Mouse (Mus musculus): ENCODE measurements around the gene Mpl. TPM values are rescaled to one million over a fixed set of nuclear protein-coding genes. Genes with fewer than 3 reads are reported as not detected.

The Mpl gene
- polyA plus RNA-seq, 1 experiment from 2014 or later, result 0.10 TPM

DNA sequence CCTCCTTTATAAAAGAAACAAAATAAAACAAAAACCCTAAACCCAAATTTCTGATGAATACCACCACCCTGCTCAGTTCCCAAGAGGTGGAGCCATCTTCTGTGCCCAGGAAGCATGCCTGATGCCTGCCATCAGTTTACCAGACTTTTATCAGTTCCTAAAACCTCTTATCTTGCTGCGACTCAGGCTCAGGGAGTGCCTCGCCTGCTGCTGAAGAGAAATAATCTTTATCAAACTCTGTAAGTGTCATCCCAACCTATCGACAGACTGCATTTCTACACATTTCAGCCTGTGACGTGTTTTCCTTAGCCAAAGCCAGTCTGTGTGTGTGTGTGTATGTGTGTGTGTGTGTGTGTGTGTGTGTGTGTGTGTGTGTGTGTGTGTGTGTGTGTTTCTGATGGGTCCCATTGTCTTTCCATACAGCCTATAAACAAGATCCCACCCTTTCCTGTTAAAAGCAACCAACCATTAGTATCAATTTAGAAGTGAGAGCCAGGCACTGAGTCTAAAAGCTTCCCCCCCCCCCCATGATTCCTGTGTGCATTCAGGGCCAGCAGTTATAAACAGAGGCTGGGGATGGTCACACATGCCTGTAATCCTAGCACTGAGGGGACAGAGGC lies 32.7 kb downstream of the Mpl start:
- no peak overlapping the region for H3K4me3 ChIP-seq (ENCODE audit: low read depth, low read length)
- no peak overlapping the region for H3K27ac ChIP-seq (ENCODE audit: low read depth, low read length)
- H3K4me2 ChIP-seq (replicated peaks; ENCODE audit: low read depth), result no peak overlapping the region
- no peak for ATAC-seq
- no peak for TF ChIP-seq CTCF (IDR thresholded peaks at IDR 0.05; ENCODE audit: low read depth)
- no peak overlapping the region for H3K9ac ChIP-seq (ENCODE audit: low read depth, low read length)
- 52% methylated on average over 4 of the region's 4 CpGs for WGBS
- H3K36me3 ChIP-seq (ENCODE audit: control insufficient read depth, insufficient read depth), result peaks cover 11% of the 10 kb centered on the region
- no peaks in the 10 kb centered on the region for H3K27me3 ChIP-seq (replicated peaks; ENCODE audit: control insufficient read depth, insufficient read depth, low read length)
- H3K9me3 ChIP-seq (ENCODE audit: control insufficient read depth), result no peaks in the 10 kb centered on the region
- H3K4me1 ChIP-seq (replicated peaks; ENCODE audit: control insufficient read depth, insufficient read depth, low read length), result peaks cover 10% of the 10 kb centered on the region; the same call in 1 of the 2 replicates

DNA sequence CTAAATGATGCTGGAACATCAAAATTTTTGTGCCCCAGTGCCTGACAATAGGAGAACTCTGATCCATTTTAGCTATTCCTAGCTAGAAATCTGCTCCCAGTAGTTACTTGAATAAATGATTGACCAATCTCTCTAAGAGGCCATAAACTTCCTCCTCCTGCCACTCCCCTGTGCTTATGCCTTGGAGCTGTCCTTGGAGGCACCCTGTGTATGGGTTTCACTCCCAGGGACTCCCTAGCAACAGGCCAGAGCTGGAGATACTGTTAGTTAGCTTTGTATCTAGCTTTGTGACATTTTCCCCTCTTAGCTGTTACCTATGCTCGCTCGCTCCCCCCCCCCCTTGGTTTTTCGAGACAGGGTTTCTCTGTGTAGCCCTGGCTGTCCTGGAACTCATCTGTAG lies 35.9 kb downstream of the Mpl start:
- 39% methylated on average over 3 of the region's 3 CpGs for WGBS

DNA sequence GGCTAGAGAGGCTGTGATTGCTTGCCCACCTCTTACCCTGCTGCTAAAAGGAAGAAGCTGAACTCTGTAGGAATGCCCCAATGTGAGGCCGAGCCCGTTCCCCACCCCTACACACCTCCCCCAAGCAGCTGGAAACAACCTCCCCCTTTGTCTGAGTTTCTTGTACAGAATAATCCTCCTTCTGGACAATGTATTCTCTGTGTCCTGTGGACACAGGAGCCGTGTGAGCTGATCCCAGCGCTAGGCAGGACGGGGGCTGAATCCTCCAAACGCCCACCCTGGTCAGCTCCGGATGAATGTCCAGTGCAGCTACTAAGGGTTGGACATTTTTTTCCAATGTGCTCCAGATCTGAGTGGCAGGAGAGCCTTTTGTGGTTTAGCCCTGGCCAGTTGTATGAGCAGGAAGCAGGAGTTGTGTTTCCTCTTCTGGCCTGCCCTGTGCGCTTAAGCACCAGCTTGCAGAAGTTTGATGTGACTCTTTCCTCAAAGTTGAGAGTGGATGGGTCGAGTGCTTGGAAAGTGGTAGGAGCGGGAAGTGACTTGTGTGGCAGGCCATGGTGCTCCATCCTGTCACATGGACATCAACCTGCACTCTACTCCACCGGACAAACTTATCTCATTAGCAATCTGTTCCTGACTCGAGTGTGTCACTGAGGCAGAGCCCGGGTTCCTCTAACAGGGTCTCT lies 40.1 kb downstream of the Mpl start:
- no peak for TF ChIP-seq CTCF (IDR thresholded peaks at IDR 0.05; ENCODE audit: low read depth)
- no peak for ATAC-seq
- no peaks in the 10 kb centered on the region; the same call in 1 of the 2 replicates for H3K4me1 ChIP-seq (replicated peaks; ENCODE audit: control insufficient read depth, insufficient read depth, low read length)
- H3K27ac ChIP-seq (ENCODE audit: low read depth, low read length), result no peak overlapping the region
- H3K4me2 ChIP-seq (replicated peaks; ENCODE audit: low read depth), result no peak overlapping the region
- H3K9ac ChIP-seq (ENCODE audit: low read depth, low read length), result no peak overlapping the region
- no peaks in the 10 kb centered on the region for H3K27me3 ChIP-seq (replicated peaks; ENCODE audit: control insufficient read depth, insufficient read depth, low read length)
- H3K9me3 ChIP-seq (ENCODE audit: control insufficient read depth), result no peaks in the 10 kb centered on the region
- H3K36me3 ChIP-seq (ENCODE audit: control insufficient read depth, insufficient read depth), result peaks cover 74% of the 10 kb centered on the region
- WGBS, result 83% methylated on average over 13 of the region's 13 CpGs
- H3K4me3 ChIP-seq (ENCODE audit: low read depth, low read length), result no peak overlapping the region

More for the DNA sequence above, 35.9 kb downstream of the Mpl start:
- peak; percentile 80 for ATAC-seq
- no peaks in the 10 kb centered on the region; the same call in 1 of the 2 replicates for H3K4me1 ChIP-seq (replicated peaks; ENCODE audit: control insufficient read depth, insufficient read depth, low read length)
- no peak overlapping the region for H3K9ac ChIP-seq (ENCODE audit: low read depth, low read length)
- H3K27me3 ChIP-seq (replicated peaks; ENCODE audit: control insufficient read depth, insufficient read depth, low read length), result no peaks in the 10 kb centered on the region
- H3K4me3 ChIP-seq (ENCODE audit: low read depth, low read length), result no peak overlapping the region
- no peaks in the 10 kb centered on the region for H3K9me3 ChIP-seq (ENCODE audit: control insufficient read depth)
- H3K36me3 ChIP-seq (ENCODE audit: control insufficient read depth, insufficient read depth), result peaks cover 36% of the 10 kb centered on the region
- H3K27ac ChIP-seq (ENCODE audit: low read depth, low read length), result no peak overlapping the region
- TF ChIP-seq CTCF (IDR thresholded peaks at IDR 0.05; ENCODE audit: low read depth), result no peak
- H3K4me2 ChIP-seq (replicated peaks; ENCODE audit: low read depth), result no peak overlapping the region

DNA sequence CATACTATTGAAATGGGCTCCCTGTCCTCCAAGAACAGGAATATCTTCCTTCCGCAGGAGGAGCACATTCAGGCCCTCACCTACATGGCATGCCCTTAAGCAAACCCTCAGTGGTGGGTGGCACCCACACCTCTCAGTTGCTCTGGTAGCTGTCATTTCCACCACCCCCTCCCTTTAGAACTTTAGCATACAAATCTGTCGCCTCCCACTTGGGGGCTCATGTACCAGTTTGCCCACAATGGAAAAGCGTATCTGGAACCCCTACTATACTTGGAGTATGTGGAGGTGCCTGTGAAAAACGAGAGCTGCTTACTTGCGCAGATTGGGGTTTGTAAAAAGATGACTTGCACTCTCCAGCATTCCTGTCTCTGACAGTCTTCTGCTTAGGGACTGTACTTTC lies 41.0 kb downstream of the Mpl start:
- no peak overlapping the region for H3K9ac ChIP-seq (ENCODE audit: low read depth, low read length)
- WGBS, result 95% methylated on average over 5 of the region's 5 CpGs
- H3K4me3 ChIP-seq (ENCODE audit: low read depth, low read length), result no peak overlapping the region
- peaks cover 72% of the 10 kb centered on the region for H3K36me3 ChIP-seq (ENCODE audit: control insufficient read depth, insufficient read depth)
- no peak overlapping the region for H3K27ac ChIP-seq (ENCODE audit: low read depth, low read length)
- H3K27me3 ChIP-seq (replicated peaks; ENCODE audit: control insufficient read depth, insufficient read depth, low read length), result no peaks in the 10 kb centered on the region
- no peak overlapping the region for H3K4me2 ChIP-seq (replicated peaks; ENCODE audit: low read depth)
- ATAC-seq, result no peak
- H3K4me1 ChIP-seq (replicated peaks; ENCODE audit: control insufficient read depth, insufficient read depth, low read length), result no peaks in the 10 kb centered on the region
- H3K9me3 ChIP-seq (ENCODE audit: control insufficient read depth), result no peaks in the 10 kb centered on the region
- TF ChIP-seq CTCF (IDR thresholded peaks at IDR 0.05; ENCODE audit: low read depth), result no peak

DNA sequence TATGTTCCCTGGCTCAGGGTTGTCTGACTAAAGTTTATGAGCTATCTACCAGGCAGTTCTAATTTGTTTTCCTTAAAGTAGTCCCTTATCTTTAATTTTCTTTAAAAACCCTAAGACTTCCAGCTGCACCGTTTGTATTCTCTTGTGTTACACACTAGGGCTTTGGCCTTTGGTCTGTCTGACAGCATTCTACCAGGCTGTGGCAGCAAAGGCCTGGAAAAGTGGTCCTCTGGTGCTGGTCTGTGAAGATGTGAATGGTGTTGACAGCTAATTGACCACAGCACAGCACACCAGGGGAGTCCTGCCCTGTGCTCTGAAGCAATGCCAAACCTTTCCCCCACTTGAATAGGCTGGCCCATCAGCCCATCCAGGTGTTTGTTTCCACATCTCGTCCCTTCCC lies 41.5 kb downstream of the Mpl start:
- Histone ChIP-seq H3K36me3 (ENCODE audit: control insufficient read depth, insufficient read depth) (peaks cover 72% of the 10 kb centered on the region), H3K27me3 (replicated peaks; ENCODE audit: control insufficient read depth, insufficient read depth, low read length) (no peaks in the 10 kb centered on the region), H3K9ac (ENCODE audit: low read depth, low read length) (no peak overlapping the region), H3K4me1 (replicated peaks; ENCODE audit: control insufficient read depth, insufficient read depth, low read length) (no peaks in the 10 kb centered on the region), H3K27ac (ENCODE audit: low read depth, low read length) (no peak overlapping the region; the same call in 1 of the 2 replicates), H3K9me3 (ENCODE audit: control insufficient read depth) (no peaks in the 10 kb centered on the region), H3K4me3 (ENCODE audit: low read depth, low read length) (no peak overlapping the region), H3K4me2 (replicated peaks; ENCODE audit: low read depth) (no peak overlapping the region)
- peak; percentile 24; the same call in 1 of the 2 replicates for TF ChIP-seq CTCF (IDR thresholded peaks at IDR 0.05; ENCODE audit: low read depth)
- ATAC-seq, result no peak
- 79% methylated on average over 2 of the region's 2 CpGs for WGBS

DNA sequence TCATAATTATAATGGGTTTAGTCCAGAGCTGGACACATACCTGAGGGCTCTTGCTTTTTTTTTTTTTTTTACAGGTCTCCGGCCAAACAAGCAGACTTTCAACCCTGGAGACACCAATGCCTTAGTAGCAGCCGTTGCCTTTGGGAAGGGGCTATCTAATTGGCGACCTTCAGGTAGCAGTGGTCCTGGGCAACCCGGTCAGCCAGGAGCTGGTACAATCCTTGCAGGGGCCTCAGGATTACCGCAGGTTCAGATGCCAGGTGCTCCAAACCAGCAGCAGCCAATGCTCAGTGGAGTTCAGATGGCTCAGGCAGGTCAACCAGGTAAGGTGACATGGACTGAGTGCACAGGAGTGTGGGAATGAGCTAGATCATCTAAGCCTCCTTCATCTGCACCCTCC lies 43.8 kb downstream of the Mpl start:
- H3K9me3 ChIP-seq (ENCODE audit: control insufficient read depth), result no peaks in the 10 kb centered on the region
- no peak for ATAC-seq
- no peak overlapping the region for H3K27ac ChIP-seq (ENCODE audit: low read depth, low read length)
- H3K27me3 ChIP-seq (replicated peaks; ENCODE audit: control insufficient read depth, insufficient read depth, low read length), result no peaks in the 10 kb centered on the region
- WGBS, result 98% methylated on average over 5 of the region's 5 CpGs
- no peak overlapping the region for H3K4me2 ChIP-seq (replicated peaks; ENCODE audit: low read depth)
- H3K36me3 ChIP-seq (ENCODE audit: control insufficient read depth, insufficient read depth), result peaks cover 60% of the 10 kb centered on the region
- no peak overlapping the region for H3K9ac ChIP-seq (ENCODE audit: low read depth, low read length)
- peaks cover under 1% of the 10 kb centered on the region; the same call in 1 of the 2 replicates for H3K4me1 ChIP-seq (replicated peaks; ENCODE audit: control insufficient read depth, insufficient read depth, low read length)
- no peak for TF ChIP-seq CTCF (IDR thresholded peaks at IDR 0.05; ENCODE audit: low read depth)
- no peak overlapping the region for H3K4me3 ChIP-seq (ENCODE audit: low read depth, low read length)

All from intestine, postnatal 0 days (tissue).